Mouse (Mus musculus) left cerebral cortex, postnatal 14 days (tissue): ENCODE measurements around the gene Zfp467. TPM values are rescaled to one million over a fixed set of nuclear protein-coding genes. Genes with fewer than 3 reads are reported as not detected.

Experiments used
- DNase-seq, 2 experiments: peaks; one replicate each; pipeline ENCODE4 v3.0.0; 2021 to 2022; ENCODE audit warnings: low spot score in 2 of 2, mixed read lengths in 1 of 2
- intact Hi-C: fragments of 180-260 bp; cut with DNase I; formaldehyde crosslinking; loops from one replicate; pipeline ENCODE4 v1.15.1; 2025
- total RNA-seq, 2 experiments: library from RNA; stranded (reverse); gene quantifications; 2 replicates each; pipeline ENCODE4 v1.2.3; 2021

The Zfp467 gene
- total RNA-seq, 2 experiments from 2014 or later: 15.8 to 21.2 TPM

DNA sequence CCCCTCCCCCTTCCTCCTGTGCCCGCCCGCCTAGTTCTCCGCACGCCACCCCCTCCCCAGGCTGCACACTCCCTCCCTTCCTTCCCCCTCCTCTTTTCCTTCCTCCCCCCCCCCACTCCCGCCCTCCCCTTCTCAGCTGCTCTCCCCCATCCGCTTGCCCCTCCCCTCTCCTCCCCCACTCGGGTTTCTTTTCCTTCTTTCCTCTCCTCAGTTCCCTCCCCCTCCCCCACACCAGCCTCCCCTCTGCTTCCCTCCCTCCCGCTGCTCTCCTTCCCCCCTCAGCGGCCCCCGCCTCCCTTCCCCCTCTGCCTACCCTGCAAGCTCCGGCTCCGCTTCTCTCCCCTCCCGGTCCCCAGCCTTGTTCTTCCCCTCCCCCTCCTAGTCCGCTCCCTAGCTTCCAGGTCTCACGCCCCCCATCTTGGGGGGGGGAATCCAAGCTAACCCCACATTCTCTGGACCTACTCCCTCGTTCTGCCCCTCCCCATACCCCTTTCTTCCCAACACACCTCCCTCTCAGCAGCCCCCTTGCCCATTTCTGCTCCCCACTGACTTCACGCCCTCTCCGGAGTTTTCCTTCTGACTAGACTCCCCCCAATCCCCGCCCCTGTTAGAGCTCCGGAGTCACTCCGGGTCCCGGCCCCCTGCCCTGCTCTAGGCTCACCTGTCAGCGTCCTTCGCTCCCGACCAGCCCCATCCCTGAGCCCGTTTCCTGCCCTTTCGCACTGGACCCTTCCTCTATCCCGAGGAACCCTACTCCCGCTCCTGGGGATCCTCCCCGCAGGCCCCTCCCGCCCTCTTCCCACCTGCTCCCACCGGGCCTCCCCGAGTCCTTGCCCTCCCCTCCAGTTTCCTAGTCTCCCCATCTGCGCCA is 1.1 kb downstream of the Zfp467 start:
- intact Hi-C loops: loop anchor here (2.0 kb wide), 1 partner anchor 92 kb away; the partner anchor contains the start of gene Atp6v0e2
- DNase-seq: peak in 1 of 2 experiments; percentile 86

DNA sequence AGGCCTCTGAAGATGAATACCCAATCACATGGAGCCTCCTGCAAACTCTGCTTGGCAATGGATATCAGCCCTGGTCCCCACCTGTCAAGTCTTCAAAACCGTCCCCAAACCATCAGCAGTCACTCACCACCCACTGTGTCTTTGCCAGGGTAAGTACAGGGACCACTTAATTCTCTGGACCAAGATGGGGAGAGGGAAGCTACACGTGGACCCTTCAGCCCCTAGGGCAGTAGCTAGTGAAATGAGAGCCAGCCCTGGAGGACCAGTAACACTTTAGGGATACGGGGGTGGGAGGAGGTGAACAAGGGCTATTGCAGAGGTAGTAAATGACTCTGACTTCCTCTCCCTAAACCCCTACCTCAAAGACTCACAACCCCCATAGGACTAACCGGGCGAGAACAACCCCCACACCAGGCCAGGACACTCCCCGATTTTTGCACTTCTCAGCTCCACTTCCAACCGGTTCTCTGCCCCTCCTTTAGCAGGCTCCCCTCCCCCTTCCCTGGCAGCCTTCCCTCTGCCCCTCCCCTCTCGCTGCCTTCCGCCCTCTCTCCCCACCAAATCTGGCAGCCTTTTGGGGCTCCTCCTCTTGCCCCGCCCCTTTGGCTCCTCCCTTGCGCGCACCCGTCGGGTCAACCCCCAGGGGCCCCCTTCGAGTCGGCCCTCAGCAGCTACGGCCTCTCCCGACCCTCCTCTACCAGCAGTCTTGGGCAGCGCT is 1.9 kb downstream of the Zfp467 start:
- intact Hi-C loops: loop anchor here (2.0 kb wide), 1 partner anchor 93 kb away; the partner anchor contains the start of gene Atp6v0e2
- DNase-seq: peak in 1 of 2 experiments; percentile 93

DNA sequence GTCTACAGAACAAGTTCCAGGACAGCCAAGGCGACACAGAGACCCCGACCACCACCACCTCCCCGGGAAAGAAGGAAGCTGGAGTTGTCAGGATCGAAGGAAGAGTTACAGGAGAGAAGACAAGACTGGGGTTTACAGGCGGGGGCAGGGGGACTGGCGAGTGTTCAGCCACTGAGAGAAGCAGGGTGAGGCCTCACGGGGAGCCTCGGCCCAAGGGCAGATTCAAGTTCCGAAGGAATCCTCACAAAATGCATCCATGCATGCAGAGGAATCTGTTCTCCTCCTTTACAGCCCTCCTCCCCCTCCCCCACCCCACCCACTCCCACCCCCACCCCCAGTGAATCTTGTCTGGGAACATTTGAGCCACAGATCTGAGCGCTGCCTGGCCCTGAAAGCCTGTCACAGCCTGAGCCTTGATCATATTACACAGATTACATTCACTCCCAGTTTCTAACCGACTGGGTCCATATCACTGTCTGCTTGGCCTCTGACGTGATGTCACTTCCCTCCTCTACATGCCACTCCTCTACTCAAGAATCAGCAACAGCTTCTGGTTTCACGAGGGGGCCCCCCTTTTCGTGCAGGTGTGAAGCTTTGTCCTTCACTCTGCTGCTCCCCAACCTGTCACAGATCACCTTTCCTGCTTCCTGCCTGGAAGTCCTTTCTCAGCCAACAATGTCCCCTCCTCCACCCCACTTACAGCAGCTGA is 5.2 kb downstream of the Zfp467 start:
- DNase-seq: no peak
- intact Hi-C loops: no loop called here

DNA sequence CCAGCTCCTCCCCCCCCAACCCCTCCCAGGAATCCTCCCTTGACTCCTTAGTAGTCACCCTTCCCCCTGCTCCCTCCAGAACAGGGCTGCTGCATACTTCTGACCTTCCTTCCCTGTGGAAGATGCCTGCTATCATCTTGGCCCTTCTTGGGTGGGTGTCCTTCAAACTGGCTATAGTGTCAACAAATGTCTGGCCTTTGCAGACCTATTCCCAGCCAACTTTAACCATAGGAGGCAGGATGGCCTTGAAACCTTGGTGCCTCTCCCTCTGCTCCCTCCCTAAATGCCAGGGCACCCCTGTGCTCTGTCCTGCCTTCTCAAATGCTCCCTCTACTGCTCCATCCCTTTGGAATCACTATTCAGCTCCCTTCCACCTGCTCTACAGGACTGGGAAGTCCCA is 6.0 kb downstream of the Zfp467 start:
- intact Hi-C loops: no loop called here
- no peak for DNase-seq

DNA sequence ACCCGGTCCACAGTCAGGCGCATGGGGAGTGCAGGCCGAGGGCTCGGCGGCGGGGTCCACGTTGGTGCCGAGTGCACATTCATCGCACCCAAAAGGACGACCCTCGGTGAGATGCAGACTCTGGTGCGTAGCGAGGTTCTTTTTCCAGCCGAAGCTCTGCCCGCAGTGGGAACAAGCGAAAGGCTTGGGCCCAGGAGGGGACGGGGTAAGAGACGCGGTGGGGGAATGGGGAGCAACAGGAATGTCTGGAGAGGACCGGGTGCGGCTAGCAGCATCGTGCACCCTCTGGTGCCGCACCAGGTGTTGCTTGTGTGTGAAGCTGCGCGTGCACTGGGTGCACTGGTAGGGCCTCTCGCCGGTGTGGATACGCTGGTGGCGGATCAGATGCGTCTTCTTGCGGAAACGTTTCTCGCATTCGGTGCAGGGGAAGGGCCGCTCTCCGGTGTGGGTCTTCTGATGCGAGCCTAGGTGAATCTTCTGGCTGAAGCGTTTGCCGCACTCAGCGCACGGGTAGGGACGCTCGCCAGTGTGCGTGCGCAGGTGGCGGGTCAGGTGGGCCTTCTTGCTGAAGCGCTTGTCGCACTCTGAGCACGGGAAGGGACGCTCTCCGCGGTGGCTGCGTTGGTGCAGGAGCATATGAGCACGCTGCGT is 7.0 kb downstream of the Zfp467 start:
- intact Hi-C loops: no loop called here
- DNase-seq: no peak

DNA sequence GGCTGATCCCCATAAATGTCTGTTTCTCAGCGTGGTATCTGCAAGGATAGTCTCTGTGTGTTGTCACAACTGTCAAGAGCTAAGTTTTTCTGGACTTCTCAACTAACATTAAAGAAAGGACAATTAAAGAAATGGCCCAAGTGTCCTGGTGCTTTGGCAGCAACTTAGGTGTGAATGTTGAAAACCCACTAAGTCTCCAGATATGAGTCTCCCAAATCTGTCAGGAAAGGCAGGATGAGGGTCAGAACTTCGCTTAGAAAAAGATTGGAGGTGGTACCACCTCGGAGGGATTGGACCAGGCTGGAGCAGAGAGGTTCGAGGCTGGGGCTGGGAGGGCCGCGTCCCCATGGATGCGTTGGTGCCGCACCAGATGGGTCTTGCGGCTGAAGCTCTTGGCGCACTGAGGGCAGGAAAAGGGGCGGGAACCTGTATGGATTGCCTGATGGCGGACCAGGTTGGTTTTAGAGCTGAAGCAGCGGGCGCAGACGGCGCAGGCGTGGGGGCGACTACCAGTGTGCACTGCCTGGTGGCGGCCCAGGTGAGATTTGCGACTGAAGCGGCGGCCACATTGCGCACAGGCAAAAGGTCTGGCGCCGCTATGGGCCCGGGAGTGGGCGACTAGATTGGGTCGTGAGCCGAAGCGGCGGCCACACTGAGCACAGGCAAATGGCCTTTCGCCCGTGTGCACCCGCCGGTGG is 7.8 kb downstream of the Zfp467 start:
- DNase-seq: no peak
- intact Hi-C loops: no loop called here

DNA sequence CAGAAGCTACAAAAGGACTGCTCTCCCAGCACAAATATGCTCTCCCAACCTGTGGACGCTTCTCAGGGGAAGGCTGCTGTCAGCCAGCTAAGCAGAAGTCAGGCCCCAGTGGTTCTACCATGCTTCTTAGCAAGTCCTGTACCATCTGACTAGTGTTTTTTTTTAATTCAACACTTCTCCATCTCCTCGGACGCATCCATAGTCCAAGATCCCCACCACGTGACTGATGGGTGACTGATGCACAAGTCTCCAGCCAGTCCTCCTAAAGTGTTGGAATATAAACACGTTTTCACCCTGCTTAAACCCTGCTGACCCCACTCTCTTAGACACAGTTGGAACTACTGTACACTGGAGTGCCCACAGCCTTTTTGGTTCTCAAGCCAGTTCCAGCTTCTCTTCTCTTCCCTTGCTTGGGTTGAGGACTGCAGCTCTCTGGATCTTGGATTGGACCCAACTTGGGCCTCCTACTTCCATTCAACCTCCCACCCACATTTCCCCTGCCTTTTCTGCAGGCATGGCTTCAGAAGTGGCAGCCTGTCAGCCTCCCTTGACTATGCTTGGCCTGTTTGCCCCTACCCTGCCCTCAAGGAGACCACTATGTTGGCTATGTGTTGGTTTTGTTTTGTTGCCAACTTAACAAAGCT is 9.8 kb downstream of the Zfp467 start:
- DNase-seq: no peak
- intact Hi-C loops: no loop called here

DNA sequence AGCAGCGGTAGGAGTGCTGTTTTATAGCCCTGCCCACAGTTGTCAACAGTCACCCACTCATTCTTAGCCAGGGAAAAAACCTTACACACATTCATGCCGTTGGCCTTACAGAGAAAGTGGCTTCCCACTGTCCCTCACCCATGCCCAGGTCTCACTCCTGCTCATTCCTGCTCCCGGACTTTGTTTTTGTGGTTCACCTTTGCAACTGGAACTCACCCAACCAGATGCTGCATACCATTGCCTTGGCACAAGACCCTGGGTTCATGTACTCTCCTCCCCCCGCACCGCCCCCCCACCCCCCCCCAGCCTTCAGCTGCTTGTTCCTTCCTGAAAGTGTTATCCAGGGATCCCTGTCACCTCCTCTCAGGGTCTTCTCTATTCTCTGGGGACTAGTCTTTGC is 10.5 kb downstream of the Zfp467 start:
- intact Hi-C loops: no loop called here
- no peak for DNase-seq

DNA sequence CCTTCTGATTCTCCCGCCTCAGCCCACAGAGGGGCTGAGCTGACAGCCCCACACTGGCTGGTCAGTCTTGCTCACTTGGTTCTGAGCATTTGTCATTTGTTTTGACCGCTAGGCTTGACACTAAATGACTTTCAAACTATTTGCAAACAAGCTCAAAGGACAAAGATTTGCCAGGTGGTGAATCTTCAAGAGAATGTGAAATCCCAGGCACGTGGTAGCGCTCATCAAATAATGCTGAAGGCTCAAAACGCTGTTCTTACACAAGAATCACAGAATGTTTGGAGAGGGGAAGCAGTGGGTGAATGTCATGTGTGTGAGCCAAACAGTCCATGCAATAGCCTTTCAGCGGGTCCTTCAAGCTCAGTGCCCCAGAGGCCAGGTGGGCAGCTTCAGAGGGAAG is 11.0 kb downstream of the Zfp467 start:
- DNase-seq: no peak
- intact Hi-C loops: no loop called here

DNA sequence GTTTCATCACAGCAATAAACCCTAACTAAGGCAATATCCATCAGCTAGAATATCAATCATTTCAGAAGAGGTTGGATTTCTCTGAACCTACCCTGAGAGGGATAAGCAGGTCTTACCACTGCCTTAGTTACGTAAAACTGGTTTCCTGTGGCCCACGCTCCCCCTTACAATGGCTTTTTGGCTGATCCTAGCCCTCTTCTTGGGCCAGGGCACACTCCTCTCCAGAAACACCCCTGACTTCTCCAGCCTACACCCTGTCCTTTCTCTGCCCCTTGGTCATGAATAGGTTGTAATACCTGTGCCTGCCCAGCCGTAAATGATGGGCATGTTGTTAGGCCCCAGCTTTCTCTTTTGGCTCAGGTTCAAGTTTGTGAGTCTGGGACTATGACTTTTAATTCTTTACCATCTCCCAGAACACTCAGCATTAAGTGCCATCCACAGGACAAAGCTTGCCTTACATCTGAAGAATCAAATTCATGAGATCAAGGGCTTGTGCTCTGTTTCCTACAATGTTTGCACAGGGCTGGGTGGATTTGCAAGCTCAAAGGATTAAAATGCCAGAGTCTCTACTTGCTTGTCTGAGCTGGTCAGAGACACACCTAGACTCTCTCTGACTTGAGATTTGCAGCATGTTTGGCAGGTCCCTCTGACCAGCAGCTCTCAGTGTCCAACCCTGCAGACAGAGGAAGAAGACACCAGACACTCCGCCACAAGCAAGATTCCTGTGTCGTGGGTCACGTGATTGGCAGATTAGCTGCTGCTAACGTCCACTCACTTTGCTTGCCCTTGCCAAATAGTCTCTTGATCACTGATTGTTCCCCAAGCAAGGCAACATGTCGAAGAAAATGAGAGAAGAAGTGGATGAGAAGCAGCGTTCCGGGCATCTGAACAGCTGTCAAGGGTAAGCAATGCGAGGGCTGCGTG is 12.5 kb downstream of the Zfp467 start:
- DNase-seq: no peak
- intact Hi-C loops: no loop called here

DNA sequence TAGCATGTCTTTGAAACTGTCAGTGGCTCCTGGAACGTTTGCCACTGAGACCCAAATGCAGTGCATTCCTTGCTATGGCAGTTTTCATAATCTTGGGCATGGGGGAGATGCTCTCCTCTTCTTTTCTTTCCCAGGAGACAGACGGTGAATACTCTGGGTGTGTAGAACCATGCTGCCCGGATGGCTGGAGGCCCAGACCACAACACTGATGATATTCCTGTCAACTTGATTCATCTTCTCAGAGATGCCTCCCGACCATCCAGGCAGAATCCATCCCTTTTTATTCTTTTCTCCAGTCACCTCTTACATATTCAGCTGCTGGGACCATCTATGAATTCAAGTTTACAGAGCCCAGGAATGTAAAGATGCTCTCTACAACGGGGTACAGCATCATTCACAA is 14.9 kb downstream of the Zfp467 start:
- DNase-seq: no peak
- intact Hi-C loops: no loop called here

DNA sequence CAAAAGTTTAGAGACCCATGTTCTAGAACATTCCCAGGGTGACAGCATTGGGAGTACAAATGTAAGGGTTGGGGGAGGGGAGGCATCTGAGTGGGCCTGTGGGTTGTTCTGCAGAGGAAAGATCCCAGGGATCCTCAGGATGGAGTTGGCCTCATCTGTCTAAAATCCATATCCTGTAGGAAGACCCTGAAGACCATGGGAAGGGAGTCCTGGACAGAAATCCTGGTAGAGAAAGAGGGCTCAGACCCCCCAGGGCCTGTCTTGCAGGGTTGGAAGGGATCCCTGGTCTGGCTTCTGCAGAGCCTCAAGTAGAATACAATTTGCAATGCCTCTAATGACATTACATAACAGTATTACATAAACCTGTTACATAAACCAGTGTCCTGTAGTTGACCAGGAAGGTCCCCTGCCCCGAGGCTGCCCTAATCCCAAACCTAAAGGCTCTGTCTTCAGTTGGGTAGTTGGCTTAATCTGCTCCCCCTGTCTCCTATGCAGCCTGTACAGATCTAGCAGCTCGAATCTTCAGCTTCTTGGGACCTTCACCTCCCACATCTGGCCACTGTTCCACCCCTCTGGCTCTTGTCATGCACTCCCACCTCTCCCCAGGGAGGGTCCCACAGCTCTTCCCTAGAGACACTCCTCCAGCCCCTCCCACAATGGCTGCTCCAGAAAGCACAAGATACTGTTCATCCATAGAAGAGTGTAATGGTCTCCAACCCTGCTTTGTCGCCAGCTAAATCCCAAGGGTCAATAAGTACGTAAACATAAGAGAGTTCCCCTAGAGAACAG is 16.7 kb downstream of the Zfp467 start:
- intact Hi-C loops: no loop called here
- no peak for DNase-seq

DNA sequence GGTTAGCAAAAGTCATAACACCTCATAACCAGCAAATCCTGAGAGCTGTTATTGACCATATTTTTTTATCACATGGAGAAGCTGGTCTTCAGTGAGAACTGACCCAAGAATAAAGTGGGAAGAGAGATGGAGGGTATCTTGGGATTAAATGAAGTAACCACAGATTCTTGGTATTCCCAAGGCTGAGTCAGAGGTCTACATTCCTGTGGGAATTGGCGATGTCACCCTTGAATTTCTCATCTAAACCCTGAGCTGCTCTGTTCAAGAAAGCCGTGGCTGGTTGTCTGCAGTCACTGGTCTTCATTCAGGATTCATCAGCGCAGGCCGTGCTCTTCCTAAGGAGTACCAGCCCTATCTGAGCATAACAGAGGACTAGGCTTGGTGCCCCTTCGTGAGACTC is 18.7 kb downstream of the Zfp467 start:
- no peak for DNase-seq
- intact Hi-C loops: no loop called here

DNA sequence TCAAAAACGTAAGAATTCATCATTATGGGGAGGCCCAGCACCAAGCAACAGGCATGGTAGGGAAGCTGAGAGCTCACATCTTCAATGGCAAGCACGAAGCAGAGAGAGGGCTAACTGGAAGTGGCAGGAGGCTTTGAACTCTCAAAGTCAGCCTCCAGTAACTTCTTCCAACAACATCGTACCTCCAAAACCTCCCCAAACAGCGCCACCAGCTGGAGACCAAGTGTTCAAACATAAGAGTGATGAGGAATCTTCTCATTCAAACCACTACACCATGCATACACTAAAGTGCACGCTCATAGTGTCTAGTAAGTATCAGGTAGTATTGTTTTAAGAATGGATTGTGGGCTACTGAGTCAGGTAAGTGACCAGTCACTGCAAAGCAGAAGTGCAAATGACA is 21.6 kb downstream of the Zfp467 start:
- DNase-seq: no peak
- intact Hi-C loops: no loop called here

DNA sequence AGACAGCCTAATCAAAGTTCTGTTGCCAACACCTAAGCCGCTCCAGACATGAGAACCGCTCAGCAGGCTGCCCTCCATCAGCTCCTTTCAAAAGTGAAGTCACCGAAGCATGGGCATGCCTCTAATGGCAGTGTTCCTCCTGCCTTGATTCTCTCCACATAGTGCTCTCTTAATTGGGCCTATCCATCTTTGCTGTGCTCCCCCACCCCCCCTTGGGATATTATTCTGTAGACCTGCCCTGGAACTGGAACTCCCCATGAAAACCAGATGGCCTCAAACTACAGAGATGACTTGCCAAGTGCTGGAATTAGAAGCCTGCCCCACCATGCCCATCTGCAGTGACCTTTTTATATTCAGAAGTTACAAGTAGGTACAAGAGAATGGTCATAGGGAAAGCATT is 22.3 kb downstream of the Zfp467 start:
- no peak for DNase-seq
- intact Hi-C loops: no loop called here

DNA sequence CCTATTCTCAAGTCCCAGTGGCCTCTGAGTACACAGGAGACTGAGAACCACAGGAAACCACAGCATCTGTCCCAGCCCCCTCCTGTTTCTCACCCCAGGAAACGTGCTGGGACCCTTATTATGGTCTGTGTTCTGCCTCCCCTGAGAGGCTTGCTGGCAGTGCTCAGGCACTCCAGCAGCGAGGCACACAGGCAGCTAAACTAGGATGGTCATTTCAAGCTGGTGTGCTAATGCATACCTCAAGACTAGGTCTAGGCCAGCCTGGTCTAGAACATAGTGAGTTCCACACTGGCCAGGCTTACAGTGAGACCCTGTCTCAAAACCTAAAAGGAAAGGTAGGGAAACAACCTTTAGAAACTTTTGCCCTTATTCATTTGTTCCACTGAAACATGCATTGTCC is 25.0 kb downstream of the Zfp467 start:
- no peak for DNase-seq
- intact Hi-C loops: no loop called here

DNA sequence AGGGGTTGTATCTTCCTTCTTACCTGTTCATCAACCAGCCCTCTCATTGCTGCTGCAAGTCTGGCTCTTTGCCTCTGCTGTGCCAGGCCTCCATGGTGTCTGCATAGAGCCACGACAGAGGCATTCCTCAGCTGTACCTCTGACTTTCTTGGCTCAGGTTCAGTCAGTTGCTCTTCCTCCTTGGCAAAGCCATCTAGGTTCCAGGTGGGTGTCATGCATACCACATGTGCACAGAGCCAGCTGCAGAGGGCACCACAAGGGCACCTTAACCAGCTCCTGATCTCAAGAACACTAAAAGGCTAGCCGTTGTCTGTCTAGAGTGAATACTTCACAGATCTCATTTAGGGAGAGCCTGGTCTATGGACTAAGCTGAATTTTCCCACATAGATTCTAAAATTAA is 29.1 kb downstream of the Zfp467 start:
- intact Hi-C loops: no loop called here
- DNase-seq: no peak
